Mouse (Mus musculus): Measurements from ENCODE around the gene AU040320.

AU040320 gene

DNA sequence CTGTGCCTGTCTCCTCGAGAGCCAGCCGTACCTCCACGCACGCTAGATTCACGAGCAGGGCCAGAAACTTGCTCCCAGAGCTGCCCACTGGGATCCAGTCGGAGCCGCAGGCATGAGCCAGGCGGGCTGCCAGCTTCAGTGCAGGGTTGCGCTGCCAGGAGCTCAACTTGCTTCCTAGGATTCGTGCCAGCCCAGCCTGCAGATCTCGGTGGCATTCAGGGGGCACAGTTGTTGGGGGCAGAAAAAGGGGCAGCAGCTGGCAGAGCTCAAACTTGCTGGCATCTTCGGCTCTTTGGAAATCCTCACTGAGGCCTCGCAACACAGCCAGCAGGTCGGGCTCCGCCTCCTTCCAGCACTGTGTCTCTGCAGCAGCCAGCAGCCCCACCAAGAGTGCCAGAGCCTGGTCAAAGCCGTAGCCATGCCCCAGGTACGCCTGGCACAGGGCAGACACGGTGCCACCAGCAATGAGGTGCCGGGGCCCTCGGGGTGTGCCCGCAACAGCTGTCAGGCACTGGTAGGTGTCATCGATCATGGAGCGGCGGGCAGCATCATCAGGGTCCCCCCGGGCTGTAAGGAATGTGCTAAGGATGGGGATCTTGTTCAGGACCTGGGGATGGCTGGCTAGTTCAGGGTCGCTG, 3.2 kb upstream of the AU040320 start:
- no peak for DNase-seq (ENCODE audit: low spot score)

DNA sequence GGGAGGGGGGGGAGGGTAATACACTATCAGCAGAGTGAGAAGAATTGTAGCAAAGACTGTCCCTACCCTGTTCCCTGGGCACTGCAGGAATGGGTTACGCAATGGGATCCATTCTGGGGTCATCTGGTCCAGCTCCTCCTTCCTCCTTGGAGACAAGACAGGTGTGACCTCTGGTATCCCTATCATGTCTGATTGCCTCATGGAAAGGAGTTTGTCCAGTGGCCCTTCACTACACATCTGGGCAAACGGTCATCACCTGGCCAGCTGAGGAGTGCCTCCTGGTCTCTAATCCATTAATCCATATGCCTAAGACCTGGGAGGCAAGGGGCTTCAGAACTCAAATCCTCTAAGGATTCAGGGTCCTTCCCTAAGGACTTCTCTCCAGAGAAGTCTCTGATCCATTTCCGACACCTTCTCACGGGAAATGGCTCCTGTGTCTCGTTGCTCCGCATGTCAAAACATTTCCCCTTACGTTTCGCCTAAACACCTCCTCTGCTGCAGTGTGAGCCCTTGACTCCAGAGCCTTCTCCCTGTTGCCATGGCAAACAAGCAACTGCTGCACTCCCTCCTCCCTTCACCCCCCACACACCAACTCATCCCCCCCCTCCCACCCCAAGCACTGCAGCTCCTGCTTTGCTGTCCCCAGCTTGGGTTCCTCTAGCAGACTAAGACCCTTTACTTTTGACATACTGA, 2.3 kb upstream of the AU040320 start:
- no peak for DNase-seq (ENCODE audit: low spot score)

DNA sequence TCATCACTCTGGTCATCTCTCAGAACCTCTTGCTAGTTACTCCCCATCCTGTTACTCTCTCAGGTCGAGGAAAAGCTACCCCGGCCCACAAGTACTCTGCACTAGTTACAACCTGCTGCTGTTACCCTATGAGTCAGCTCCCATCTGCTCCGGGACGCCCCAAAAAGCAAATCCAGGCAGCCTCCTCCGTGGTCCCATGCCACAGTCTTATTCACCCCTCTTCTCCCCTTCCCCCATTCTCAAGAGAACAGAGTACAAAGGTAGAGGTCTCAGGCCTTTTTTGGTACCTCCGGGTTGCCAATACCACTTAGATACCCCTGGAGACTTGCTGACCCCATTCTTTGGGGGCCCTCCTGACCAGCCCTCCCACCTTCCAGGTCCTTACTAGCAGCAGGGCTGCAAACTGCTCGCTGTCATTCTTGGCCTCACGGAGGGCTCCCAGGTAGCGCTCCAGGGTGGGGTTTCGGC, 1.8 kb upstream of the AU040320 start:
- DNase-seq (ENCODE audit: low spot score), result no peak

DNA sequence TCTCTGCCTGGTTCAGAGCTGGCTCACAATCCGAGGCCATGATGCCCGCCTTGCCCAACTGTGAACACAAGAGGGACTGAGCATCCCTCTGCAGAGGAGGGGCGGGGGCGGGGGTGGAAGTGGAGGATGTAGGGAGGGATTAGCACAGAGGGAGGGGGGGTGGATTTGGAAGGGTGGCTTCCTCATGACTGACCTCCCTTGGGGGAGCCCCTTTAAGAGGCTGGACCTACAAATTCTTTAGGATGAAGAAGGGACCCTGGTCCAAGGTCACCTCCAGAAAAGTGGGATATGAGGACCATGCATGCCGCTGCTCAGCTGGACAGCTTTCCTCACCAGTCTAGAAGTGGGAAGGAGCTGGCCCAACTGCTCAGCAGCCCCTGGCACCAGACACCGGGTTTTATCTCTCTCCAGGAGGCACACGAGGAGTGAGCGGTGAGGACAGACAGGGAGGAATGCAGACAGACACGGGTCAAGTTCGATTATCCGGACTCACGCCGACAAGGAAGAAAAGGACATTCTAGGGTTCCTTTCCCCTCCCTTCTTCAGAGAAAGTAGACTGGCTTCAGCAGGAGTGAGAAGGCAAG, 1.2 kb upstream of the AU040320 start:
- no peak for DNase-seq (ENCODE audit: low spot score)

DNA sequence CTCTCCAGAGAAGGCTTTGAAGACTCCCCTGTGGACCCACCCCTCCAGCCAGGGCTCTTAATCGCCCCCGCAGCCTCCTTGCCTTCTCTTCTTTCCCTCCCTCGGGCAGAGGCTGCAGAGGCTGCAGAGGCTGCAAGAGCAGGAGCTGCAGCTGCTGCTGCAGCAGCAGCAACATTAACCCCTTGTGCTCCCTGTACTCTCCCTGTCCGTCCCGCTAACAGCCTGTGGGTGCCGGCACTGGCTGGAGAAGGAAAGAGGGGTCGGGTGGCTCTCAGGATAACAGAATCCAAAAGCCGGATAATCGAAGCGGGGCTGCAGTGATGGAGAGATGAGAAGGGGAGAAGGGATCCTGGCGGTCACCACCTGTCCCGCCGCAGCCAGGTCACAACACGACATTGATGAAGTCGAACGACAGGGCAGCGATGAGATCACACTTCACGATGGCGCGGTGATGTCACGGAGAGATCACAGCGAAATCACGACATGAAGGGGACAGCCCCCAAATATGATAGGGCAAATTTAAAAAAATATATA, 669 bp upstream of the AU040320 start:
- no peak for DNase-seq (ENCODE audit: low spot score)

DNA sequence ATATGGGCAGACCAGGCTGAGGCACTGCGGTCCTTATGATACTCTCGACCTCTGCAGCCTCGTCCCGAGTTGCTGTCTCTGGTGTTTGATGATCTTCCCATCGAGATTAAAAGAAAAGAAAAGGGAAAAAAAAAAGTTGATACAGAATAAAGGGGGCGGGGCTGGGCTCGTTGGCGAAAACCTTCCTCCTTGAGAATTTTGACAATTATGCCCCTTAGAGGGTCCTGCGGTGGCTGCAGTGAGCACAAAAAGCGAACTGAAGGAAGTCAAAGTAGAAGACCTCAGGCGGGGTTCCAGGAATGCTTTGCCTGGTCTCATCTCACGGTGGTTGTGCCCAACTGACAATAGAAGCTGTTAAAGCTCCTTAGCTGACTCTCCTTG, 877 bp downstream of the AU040320 start:
- DNase-seq (ENCODE audit: low spot score), result no peak

DNA sequence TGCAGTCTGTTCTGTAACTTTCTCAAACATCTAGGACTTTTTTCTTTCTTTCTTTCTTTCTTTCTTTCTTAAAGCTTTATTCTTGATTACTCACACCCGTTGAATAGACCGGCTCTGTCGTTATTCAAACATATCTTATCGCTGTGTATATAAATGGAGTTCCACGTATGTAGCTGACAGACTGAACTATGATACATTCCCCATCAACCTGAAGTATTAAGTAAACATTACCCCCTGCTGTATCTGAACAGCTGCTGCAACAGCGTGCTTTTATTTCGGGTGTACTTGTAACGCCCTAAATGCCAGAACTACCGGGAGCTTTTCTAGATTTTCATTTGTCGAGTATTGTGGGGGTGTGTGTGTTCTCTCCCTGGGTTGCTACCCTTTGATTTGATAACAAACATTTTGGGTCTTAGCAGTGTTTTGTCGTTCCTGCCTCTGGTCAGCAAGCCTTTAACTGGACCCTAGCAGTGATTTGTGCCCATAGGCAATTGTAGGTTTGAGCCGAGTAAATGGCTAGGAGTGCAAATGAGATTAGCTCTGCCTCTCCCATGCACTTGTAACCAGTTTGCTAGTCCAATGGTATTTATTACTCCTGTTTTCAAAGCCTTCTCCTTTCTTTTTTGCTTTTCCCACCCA, 1.5 kb downstream of the AU040320 start:
- DNase-seq (ENCODE audit: low spot score), result no peak

DNA sequence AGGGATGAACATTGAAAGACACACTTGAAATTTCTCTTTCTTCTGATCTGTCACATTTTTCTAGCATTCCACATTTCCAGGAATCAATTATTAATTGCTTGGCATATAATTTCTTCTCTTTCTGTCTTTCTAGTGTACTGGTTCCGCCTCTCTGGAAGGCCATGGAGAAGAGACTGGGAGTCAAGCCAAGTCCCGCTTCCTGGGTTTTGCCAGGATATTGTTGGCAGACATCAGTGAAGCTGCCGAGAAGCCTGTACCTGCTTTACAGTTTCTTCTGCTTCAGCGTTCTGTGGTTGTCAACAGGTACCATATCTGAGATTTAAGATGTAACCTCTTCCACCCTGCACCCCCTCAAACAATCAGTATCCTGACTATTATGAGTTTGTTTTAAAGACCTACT, 3.4 kb downstream of the AU040320 start:
- DNase-seq (ENCODE audit: low spot score), result peak; percentile 78

DNA sequence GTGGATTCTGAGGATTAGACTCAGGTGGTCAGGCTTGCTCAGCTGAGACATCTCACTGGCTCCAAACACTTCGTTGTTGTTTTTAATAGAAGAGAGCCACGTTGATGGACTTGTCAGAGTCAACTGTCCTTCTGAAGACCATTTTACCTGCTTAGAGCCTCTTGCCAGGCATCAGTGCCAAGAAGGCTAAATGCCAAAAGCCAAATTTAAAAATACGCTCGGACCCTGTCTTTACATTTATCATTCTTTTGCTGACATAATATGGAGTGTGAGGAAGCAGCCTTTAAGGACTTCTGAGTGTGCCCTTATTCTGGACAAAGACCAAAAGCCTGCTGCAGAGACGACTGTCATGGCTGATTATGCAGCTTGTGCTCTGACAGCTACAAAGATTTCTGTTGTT, 5.0 kb downstream of the AU040320 start:
- DNase-seq (ENCODE audit: low spot score), result no peak

DNA sequence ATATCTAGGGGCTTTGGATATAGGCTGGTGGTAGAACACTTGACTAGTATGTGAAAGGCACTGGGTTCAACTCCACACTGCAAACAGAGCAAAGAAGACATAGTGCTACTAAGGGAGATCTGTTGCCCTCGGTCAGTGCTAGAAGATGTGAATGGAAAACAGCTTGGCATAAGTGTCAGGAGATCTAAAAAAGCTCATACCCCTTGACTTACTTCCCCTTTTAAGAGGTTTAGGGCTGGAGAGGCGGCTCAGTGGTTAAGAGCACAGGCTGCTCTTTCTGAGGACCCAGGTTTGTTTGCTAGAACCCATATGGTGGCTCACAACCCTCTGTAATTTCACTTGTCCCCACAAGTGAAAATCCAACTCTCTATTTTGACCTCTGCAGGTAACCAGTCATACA, 6.1 kb downstream of the AU040320 start:
- no peak for DNase-seq (ENCODE audit: low spot score)

DNA sequence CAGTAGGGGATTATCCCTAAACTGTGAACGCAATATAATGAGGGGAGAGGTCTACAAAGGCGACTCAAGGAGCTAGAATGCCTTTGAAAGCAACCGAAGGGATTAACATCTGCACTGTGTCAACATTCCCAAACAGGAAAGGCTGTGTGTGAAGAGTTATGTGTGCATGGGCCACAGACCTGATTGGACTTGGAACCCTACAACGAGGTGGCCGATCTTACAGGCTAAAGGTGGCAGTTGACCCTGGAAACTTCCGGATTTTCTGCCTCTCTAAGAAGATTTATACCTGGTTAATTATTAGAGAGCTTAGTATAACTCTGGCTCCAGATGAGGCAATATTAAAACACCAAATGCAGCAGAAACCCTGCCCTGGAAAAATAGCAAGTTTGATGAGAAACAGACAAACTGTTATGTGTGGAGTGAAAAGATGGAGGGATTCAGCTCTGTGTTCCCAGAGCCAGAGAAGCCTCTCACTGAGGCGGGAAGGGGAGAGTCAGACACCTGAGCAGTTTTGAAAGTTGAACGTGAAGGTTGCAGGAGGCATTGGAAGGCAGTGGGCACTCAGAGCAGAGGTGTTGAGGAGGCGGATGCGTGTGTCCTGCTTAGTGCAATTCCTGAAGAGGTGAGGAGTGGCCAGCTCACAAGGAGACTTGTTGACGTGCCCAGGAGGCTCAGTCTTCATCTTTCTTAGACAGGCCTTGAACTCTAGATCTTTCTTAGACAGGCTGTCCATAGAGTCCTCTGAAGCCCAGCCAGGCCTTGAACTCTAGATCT, 9.4 kb downstream of the AU040320 start:
- DNase-seq (ENCODE audit: low spot score), result no peak

DNA sequence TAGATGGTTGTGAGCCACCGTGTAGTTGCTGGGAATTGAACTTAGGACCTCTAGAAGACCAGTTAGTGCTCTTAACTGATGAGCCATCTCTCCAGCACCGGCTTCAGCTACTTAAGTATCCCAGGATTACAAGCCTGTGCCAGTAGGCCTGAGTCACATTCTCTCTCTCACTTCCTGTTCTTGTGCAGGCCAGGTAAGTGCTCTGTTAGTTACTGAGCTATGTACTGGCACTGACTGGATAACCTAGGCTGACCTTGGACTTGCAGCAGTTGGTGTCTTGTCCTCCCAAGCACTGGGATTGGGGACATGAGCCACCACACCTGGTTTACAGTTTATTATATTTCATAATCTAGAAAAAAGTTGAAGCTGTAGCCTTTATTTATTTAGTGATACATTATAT, 10.1 kb downstream of the AU040320 start:
- DNase-seq (ENCODE audit: low spot score), result no peak

DNA sequence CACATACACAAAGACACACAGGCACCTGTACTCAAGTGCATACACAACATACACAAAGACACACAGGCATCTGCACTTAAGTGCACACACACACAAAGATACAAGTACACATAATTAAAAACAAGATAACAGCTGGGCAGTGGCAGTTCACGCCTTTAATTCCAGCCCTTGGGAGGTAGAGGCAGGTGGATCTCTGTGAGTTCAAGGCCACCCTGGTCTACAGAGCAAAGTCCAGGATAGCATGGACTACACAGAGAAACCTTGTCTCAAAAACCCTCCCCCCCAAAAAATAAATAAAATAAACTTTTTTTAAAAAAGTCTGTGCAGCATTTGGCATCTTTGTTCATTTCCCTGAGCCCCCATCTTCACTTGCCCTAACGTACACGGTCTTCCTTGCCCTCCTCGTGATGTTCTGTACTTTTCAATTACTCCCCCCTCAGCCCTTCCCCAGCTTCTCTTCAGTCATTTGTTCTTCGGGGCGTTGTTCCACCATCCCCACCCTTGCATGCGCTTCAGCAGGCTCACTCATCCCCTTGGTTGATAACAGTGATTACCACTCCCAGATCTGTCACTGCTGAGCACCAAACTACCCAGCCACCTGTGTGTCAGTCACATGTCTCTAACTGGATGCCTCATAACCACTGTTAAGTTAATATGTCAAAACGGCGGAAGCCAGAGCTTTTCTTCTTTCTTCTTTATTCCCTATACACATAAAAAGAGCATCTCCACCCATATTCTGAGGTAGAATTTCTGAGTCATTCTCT, 16.6 kb downstream of the AU040320 start:
- DNase-seq (ENCODE audit: low spot score), result no peak

DNA sequence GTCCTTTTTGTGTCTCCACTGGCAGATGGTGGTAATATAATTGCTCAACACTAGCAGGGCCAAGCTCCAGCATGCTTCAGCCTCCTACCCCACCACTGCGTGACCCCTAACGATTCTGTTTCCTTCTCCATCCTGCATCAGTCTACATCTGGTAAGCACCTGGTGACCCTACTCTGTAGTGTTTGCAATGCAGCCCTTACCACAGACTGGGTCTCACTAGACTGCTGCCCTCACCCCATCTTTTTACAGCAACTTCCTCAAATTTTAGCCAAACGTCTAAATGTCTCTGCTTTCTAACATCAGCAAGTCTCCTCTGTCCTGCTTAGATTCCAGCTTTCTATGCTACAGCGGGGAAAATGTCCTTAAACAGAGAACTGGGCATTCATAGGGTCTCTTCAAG, 17.5 kb downstream of the AU040320 start:
- DNase-seq (ENCODE audit: low spot score), result no peak

DNA sequence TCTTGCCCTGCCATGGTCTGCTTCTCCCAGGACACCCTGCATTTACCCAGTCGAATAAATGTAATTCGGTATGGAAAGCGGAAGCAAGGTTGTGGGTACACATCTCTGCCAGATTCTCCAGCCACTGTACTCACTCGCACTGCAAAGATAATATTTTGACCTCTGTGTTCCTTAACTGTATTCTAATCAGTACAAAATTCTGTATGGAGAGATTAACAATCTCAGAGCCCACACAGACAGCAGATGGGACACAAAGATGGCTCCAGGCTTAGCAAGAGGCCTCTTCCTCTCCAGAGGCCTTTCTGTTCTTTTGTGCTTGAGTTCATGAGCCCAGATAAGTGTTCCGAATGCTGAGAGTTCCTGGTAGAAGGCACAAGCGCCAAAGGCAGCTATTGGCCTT, 20.5 kb downstream of the AU040320 start:
- DNase-seq (ENCODE audit: low spot score), result peak; percentile 66

DNA sequence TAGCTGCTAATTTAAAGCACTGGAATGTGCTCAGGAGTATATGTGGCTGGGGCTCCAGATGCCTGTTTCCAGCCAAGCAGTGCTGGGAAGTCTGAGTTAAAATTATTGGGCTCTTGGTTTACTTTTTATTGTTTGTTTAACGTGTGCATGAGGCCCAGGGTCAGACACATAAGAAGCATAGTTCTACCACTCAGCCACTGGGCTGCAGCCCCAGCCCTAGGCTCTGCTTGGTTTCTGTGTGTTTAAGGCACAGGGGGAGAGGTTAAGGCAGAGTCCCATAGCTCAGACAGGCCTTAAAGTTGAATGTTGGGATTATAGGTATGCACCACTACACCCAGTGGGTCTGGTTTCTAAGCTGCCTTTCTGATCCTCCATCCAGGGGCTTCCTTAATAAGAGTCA, 21.8 kb downstream of the AU040320 start:
- DNase-seq (ENCODE audit: low spot score), result peak; percentile 65

DNA sequence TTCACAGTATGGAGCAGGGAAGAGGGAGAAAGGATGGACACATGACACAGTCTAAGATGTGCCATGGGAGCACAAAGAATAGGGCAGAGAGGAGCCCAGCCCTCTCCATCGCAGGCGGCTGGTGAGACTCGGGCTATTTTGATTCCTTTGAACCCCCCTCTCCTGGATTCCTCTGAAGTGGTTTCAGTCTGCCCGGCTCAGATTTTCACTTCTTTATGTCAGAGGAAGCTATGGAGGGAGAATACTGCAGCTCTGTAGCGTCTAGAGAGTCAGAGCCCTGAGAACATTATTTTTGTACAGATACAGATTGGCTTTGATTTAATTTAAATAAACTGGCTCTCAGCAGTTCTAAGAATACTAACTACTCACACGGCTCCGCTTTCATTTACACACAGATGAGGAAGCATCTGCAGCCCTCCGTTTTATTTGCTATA, 25.8 kb downstream of the AU040320 start:
- DNase-seq (ENCODE audit: low spot score), result no peak

DNA sequence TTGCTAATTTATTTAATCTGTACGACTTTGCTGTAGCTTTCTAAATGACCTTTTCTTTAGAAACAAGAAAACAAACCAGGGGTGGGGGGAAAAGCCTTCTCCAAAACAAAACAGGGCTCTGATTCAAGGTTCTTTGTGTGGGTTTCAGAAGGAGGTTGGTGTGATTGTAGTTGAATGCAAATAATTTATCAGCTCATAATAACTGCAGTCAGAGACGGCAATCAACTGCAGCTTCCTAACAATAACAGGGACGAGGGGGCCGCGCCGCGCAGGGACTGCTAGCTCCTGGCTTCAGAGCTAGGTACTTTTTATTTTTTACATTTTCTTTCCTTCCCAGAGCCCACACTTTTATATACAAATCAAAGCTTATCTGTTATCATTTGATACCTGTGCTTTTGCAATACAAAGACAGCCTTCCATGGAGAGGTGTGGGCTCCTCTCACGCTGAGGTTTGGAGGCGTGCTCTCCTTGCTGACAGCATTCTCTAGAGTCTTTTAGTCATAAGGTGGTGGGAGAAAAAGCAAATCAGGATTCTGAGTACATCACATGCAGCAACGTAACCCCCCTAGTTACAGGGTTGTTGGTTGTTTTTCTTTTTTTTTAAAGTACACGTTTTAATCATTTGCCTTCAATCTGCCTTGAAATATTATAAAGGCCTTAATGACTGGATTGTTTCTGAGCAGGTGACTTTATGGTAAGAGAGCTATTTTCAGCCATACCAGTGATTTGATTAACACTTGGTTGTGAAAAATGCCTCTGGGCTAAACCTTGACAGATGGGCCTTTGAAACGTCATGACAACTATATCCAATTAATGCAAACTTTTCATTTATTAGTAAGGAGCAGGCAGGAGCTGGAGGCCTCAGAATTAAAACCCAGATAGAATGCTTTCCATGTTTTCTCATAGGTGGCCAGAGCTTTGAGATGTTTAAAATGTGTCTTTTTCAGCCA, 26.8 kb downstream of the AU040320 start:
- DNase-seq (ENCODE audit: low spot score), result no peak

DNA sequence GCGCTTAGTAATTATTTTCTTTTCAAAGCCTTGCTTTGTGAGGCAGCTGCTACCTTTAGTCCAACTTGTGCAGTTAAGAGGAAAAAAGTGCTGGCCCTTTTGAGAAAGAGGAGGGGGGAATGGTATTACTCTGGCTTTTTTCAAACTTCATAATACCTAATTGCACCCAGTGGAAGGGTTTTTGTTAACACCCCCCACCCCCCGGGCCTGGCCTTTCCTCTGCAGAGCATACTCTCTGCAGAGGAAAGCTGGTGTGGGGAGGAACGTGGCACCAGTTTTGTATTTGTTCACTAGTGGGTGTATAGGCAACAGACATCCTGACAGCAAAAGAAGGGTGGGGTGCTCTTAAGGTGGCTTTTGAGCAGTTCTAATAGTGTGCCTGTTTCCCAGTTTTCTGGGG, 28.5 kb downstream of the AU040320 start:
- DNase-seq (ENCODE audit: low spot score), result no peak

DNA sequence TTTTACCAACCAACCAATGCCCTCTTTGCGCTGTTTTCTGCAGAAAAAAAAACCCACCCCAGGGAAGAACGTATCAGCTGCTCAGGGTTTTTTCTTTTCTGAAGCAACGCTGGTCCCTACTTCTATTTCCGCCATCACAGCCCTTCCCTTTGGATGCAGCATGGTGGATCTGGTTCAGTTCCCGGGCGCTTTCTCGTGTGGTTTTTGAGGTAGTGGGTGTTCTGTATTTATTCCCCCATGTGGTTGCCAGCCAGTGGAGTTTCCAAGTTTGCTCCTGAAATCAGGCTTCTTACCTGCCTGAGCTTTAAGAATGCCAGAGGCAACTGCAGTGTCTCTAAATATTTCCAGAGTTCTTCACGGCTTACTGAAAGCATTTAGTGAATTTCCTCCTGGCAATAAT, 29.2 kb downstream of the AU040320 start:
- no peak for DNase-seq (ENCODE audit: low spot score)

All from adipocyte (in vitro differentiated cells).